Mouse (Mus musculus): Measurements from ENCODE around the gene Trpc4ap.

GRCm38 (mm10) chr2:155592854-155593283 lies 99.3 kb downstream of the Trpc4ap start:
- TF ChIP-seq CTCF (IDR thresholded peaks at IDR 0.05; ENCODE audit: low read depth) (no peak), EP300 (IDR thresholded peaks at IDR 0.05; ENCODE audit: low read depth) (no peak)
